Mouse (Mus musculus): ENCODE results near the gene Ltbp4. TPM values are rescaled to one million over a fixed set of nuclear protein-coding genes. Genes with fewer than 3 reads are reported as not detected.

Ltbp4 gene
- polyA plus RNA-seq (2021), result 10.3 TPM

GRCm38 (mm10) chr7:27337175-27337853 is at the start of gene Ltbp4:
Gene Ltbp4 (minus strand): TSS chr7:27337692.
- DNase-seq (ENCODE audit: low read depth, low spot score) (no peak), ATAC-seq (no peak)
- ChIA-PET CTCF (no interaction called here), POLR2A (no interaction called here)
- in situ Hi-C loops (cut with MboI; ENCODE audit: low pct_unique_long_range_greater_than_20kb), result no loop called here
- H3K27me3 ChIP-seq, result peaks cover 20% of the 10 kb centered on the region
- TF ChIP-seq CTCF (IDR thresholded peaks at IDR 0.05), result no peak

DNA sequence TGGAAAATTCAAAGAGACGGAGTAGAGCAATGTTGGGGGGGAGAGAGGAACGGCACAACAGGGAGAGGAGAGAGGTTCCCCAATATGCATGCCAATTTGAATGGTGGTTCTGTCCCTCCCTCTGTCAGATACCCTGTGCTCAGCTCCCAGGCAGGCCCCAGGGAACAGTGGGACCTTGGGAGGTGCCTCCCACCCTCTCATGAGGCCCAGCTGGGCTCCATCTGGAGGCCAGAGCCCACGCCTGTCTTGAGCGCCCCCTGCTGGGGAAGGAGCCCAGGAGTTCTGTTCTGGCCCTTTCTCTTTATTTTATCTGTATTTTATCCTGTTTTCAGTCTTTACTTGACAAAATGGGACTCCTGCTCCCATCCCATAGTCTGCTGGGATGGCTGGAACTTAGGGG is 47.2 kb upstream of the Ltbp4 start:
- TF ChIP-seq CTCF (IDR thresholded peaks at IDR 0.05), result peak; percentile 83
- no peak for DNase-seq (ENCODE audit: low read depth, low spot score)
- in situ Hi-C loops (cut with MboI; ENCODE audit: low pct_unique_long_range_greater_than_20kb), result no loop called here
- H3K27me3 ChIP-seq, result peaks cover 11% of the 10 kb centered on the region
- ATAC-seq, result no peak
- POLR2A ChIA-PET, result interaction anchor here (0.6 kb wide), 1 partner anchor 46 kb away, joined by 5 read pairs; no protein-coding TSS in a partner anchor
- CTCF ChIA-PET, result interaction anchor here (1.2 to 2.7 kb wide), 4 partner anchors 9 to 52 kb away, joined by 4 to 6 read pairs (median 5); no protein-coding TSS in a partner anchor

DNA sequence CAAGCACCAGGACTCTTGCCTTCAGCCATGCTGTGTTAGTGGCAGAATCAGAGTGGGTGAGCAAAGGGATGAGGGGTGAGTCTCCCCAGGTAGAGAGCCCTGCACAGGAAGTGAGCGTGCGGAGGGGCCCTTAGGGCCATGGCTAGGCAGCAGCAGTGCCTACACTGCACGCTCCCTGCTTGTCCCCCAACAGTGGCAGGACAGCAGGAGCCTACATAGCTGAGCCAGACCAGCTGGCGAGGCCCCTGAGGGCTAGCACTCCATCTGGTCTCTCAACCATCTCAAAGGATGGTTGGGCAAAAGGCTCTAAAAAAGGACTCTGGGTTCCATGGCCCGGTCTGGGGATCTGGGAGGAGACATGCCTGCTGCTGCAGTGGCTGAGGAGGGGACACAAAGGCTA is 46.6 kb upstream of the Ltbp4 start:
- ChIA-PET CTCF (interaction anchor here (1.2 to 2.7 kb wide), 4 partner anchors 8 to 51 kb away, joined by 4 to 6 read pairs (median 5); no protein-coding TSS in a partner anchor), POLR2A (no interaction called here)
- no peak for TF ChIP-seq CTCF (IDR thresholded peaks at IDR 0.05)
- DNase-seq (ENCODE audit: low read depth, low spot score) (no peak), ATAC-seq (no peak)
- peaks cover 13% of the 10 kb centered on the region for H3K27me3 ChIP-seq
- in situ Hi-C loops (cut with MboI; ENCODE audit: low pct_unique_long_range_greater_than_20kb), result no loop called here

DNA sequence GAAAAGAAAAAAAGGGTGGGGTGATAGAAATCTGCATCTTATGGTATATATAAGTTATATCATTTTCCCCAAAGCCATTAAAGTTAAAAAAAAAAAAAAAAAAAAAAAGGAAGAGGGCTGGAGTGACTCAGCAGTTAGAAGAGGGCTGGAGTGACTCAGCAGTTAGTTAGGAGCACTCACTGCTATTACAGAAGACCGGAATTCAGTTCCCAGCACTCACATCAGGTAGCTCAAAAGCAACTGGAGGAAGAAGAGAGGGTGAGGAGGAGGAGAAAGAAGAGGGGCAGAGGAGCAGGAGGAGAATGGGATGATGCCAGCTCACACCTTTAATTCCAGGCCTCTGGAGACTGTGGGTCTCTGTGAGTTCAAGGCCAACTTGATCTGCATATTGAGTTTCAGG is 45.7 kb upstream of the Ltbp4 start:
- in situ Hi-C loops (cut with MboI; ENCODE audit: low pct_unique_long_range_greater_than_20kb), result no loop called here
- CTCF ChIA-PET, result interaction anchor here (1.0 to 2.7 kb wide), 2 partner anchors 42 to 51 kb away, joined by 3 to 6 read pairs; no protein-coding TSS in a partner anchor
- ATAC-seq, result no peak
- peaks cover 20% of the 10 kb centered on the region for H3K27me3 ChIP-seq
- POLR2A ChIA-PET, result no interaction called here
- TF ChIP-seq CTCF (IDR thresholded peaks at IDR 0.05), result no peak
- no peak for DNase-seq (ENCODE audit: low read depth, low spot score)

DNA sequence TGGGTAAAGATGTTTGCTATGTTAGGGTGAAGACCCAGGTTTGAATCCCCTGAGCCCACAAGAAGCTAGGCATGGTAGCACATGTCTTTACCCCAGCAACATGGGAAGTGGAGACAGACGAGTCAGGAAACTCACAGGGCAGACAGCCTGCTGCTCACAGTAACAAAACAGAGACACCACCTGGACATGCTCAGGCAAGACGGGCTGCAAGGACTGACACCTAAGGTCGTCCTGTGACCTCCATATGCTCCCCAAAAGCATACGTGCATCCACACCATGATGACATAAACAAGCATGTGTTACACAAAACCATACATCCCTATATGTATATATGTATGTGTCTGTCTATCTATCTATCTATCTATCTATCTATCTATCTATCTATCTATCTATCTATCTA is 44.1 kb upstream of the Ltbp4 start:
- H3K27me3 ChIP-seq, result peaks cover 21% of the 10 kb centered on the region
- in situ Hi-C loops (cut with MboI; ENCODE audit: low pct_unique_long_range_greater_than_20kb), result no loop called here
- POLR2A ChIA-PET, result no interaction called here
- CTCF ChIA-PET, result no interaction called here
- ATAC-seq (no peak), DNase-seq (ENCODE audit: low read depth, low spot score) (no peak)
- no peak for TF ChIP-seq CTCF (IDR thresholded peaks at IDR 0.05)

- ATAC-seq (no peak), DNase-seq (ENCODE audit: low read depth, low spot score) (no peak)
- ChIA-PET CTCF (no interaction called here), POLR2A (no interaction called here)
- no peak for TF ChIP-seq CTCF (IDR thresholded peaks at IDR 0.05)
- in situ Hi-C loops (cut with MboI; ENCODE audit: low pct_unique_long_range_greater_than_20kb), result no loop called here
- H3K27me3 ChIP-seq, result peaks cover 26% of the 10 kb centered on the region
These were observed 43.5 kb upstream of the Ltbp4 start for GRCm38 (mm10) chr7:27381009-27381408.

GRCm38 (mm10) chr7:27379836-27380235 is 42.3 kb upstream of the Ltbp4 start:
- CTCF ChIA-PET, result no interaction called here
- in situ Hi-C loops (cut with MboI; ENCODE audit: low pct_unique_long_range_greater_than_20kb), result no loop called here
- POLR2A ChIA-PET, result no interaction called here
- DNase-seq (ENCODE audit: low read depth, low spot score) (no peak), ATAC-seq (no peak)
- no peak for TF ChIP-seq CTCF (IDR thresholded peaks at IDR 0.05)
- peaks cover 35% of the 10 kb centered on the region for H3K27me3 ChIP-seq

DNA sequence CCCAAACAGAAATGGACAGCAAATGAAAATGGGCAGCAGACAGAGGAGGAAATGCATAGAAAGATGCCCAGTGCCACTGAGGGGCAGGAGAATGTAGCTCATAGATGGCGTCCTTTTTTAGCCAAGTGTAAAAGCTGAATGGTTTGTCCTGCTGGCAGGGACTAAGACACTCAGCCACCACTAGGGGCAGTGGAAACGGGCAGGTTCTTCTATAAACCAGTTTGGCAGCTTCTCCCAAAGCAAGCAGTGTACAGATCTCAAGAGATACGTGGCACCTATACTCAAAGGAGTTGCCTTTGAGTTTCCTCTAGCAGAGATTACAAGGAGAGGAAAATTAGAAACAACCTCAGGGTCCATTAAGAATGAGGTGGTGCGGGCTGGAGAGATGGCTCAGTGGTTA is 40.9 kb upstream of the Ltbp4 start:
- no peak for DNase-seq (ENCODE audit: low read depth, low spot score)
- ChIA-PET CTCF (interaction anchor here (0.9 kb wide), 1 partner anchor 17 kb away, joined by 4 read pairs; no protein-coding TSS in a partner anchor), POLR2A (no interaction called here)
- no peak for ATAC-seq
- in situ Hi-C loops (cut with MboI; ENCODE audit: low pct_unique_long_range_greater_than_20kb), result no loop called here
- peaks cover 46% of the 10 kb centered on the region for H3K27me3 ChIP-seq
- no peak for TF ChIP-seq CTCF (IDR thresholded peaks at IDR 0.05)

- in situ Hi-C loops (cut with MboI; ENCODE audit: low pct_unique_long_range_greater_than_20kb), result no loop called here
- TF ChIP-seq CTCF (IDR thresholded peaks at IDR 0.05), result no peak
- ATAC-seq (no peak), DNase-seq (ENCODE audit: low read depth, low spot score) (no peak)
- peaks cover 69% of the 10 kb centered on the region for H3K27me3 ChIP-seq
- CTCF ChIA-PET, result interaction anchor here (1.7 kb wide), 1 partner anchor 9 kb away, joined by 5 read pairs; no protein-coding TSS in a partner anchor
- POLR2A ChIA-PET, result interaction anchor here (0.6 kb wide), 1 partner anchor 15 kb away, joined by 4 read pairs; no protein-coding TSS in a partner anchor
These were observed 37.8 kb upstream of the Ltbp4 start for GRCm38 (mm10) chr7:27375274-27375673.

DNA sequence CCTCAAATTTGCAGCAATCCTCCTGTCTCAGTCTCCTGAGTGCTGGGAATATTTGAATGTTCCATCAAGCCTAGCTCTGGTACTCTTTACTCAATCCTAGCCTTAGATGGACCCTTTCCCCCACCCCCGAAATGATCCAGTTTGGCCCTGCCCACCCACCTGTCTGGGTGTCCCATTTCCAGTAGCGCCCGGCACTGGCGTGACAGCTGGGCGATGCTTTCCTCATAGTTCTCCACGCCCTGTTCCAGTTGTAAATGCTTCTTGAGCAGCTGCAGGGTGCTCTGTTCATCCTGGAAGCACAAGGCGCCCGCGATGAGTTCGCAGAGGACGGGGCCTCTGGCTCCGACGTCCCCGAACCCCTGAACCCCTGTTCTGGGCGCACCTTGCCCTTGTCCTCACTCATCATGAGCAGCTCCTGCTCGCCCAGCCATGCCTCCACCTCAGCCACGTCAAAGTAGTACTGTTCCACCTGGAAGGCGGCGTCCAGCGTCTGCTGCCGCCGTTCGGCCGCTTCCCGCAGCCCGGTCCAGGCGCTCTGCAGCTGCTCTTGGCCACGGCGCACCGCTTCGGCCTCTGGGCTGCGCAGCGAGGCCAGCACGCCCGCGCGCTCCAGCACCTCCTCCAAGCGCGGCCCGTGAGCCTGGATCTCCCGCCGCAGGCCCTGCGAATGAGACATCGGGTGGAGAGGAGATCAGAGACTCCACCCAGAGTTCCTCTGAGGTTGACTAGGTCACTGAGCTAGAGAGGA is 34.4 kb upstream of the Ltbp4 start:
- DNase-seq (ENCODE audit: low read depth, low spot score), result no peak
- CTCF ChIA-PET, result no interaction called here
- in situ Hi-C loops (cut with MboI; ENCODE audit: low pct_unique_long_range_greater_than_20kb), result no loop called here
- H3K27me3 ChIP-seq, result peaks cover 83% of the 10 kb centered on the region
- POLR2A ChIA-PET, result no interaction called here
- TF ChIP-seq CTCF (IDR thresholded peaks at IDR 0.05), result no peak
- ATAC-seq, result no peak

- ChIA-PET CTCF (interaction anchor here (1.3 kb wide), 1 partner anchor 34 kb away, joined by 4 read pairs; no protein-coding TSS in a partner anchor), POLR2A (no interaction called here)
- TF ChIP-seq CTCF (IDR thresholded peaks at IDR 0.05), result no peak
- in situ Hi-C loops (cut with MboI; ENCODE audit: low pct_unique_long_range_greater_than_20kb), result no loop called here
- no peak for DNase-seq (ENCODE audit: low read depth, low spot score)
- no peak for ATAC-seq
- peaks cover 67% of the 10 kb centered on the region for H3K27me3 ChIP-seq
These were observed 31.6 kb upstream of the Ltbp4 start for GRCm38 (mm10) chr7:27369111-27369510.
